In the genomic region with DNA sequence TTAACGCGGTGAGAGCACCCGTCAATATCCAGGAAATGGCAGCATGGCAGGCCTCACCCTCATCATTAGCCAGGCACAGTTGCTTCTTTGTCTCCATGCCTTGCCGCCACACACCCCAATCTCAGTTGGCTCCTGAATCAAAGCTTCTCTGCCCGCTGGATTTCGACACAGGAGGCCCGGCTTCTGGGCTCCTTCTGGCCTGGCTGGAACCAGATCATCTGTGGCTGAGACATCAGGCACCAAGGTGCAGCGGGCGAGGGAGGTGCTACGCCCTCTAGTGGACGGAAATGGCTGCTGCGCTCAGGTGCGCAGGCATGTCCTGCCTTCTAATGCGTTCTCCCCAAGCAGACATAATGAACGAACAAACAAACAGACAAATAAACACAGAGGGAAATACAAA, we compare ENCODE assay signal across 11 mouse cellular contexts.
A peak's percentile ranks its signal among the peaks of the same experiment; 100 is the strongest.
DNase-seq lines count a peak whose midpoint lies in the region; TF ChIP-seq lines count a peak whose summit lies in the region.
"Had no signal": no experiment of that assay in that cellular context is flagged by ENCODE, and none has a peak within 500 bp of the region (broad histone marks: within the 10 kb centered on the region; RNA-seq: fewer than 3 reads in every experiment).

No protein-coding gene starts in this region.

- in situ Hi-C loops in ES-E14 (cut with MboI; ENCODE audit: low sequenced_read_pairs in 2 of 2, unreplicated experiment in 2 of 2): loop anchor here in 1 of 2 experiments (10.0 kb wide), 1 partner anchor 98 kb away; a partner anchor contains a TSS

- no peak overlapping the region for H3K4me3 ChIP-seq in layer of hippocampus, adult 2 months
- no peak overlapping the region for H3K4me3 ChIP-seq in ES-E14 (ENCODE audit: insufficient read depth in 1 of 2, low read depth in 1 of 2, low read length in 2 of 2, poor library complexity in 1 of 2, severe bottlenecking in 1 of 2)
- H3K4me3 ChIP-seq: forebrain, embryonic 10.5 days; heart, embryonic 15.5 days; lung, embryonic 15.5 days; neural tube, embryonic 12.5 days had no signal

- no peak overlapping the region for H3K9ac ChIP-seq in ES-E14 (ENCODE audit: insufficient read depth, low read depth, low read length, poor library complexity, severe bottlenecking)
- H3K9ac ChIP-seq: heart, embryonic 15.5 days; lung, embryonic 15.5 days; neural tube, embryonic 12.5 days had no signal

- no peak for DNase-seq in layer of hippocampus, adult 2 months (ENCODE audit: low spot score in 2 of 2)
- no peak for DNase-seq in layer of hippocampus, adult 11-12 months (ENCODE audit: low spot score)
- peak; percentile 13 to 15 for DNase-seq in B cell, adult 2 months
- DNase-seq in ES-E14 (ENCODE audit: low read depth, low spot score): peak; percentile 66
- DNase-seq in fibroblast of lung, adult 2 months (ENCODE audit: low read depth): peak; percentile 90
- DNase-seq in T-cell, adult 2 months (ENCODE audit: low spot score): no peak
- DNase-seq in cerebellum, adult 11-12 months: no peak

- TF ChIP-seq CTCF in layer of hippocampus, adult 2 months (conservative IDR thresholded peaks at IDR 0.05): peak; percentile 75

- H3K4me1 ChIP-seq in ES-E14 (ENCODE audit: control insufficient read depth in 2 of 2, insufficient read depth in 2 of 2, low read length in 2 of 2, poor library complexity in 1 of 2): no peaks in the 10 kb centered on the region
- H3K4me1 ChIP-seq: heart, embryonic 15.5 days; lung, embryonic 15.5 days had no signal

- H3K36me3 ChIP-seq in ES-E14 (ENCODE audit: control insufficient read depth, insufficient read depth, low read length, poor library complexity, severe bottlenecking): no peaks in the 10 kb centered on the region
- H3K36me3 ChIP-seq: forebrain, embryonic 10.5 days; heart, embryonic 15.5 days; lung, embryonic 15.5 days; neural tube, embryonic 12.5 days had no signal

- no peaks in the 10 kb centered on the region for H3K9me3 ChIP-seq in ES-E14 (ENCODE audit: control insufficient read depth, insufficient read depth, low read depth, low read length)
- H3K9me3 ChIP-seq: heart, embryonic 15.5 days; lung, embryonic 15.5 days; neural tube, embryonic 12.5 days had no signal

- no peak overlapping the region for H3K27ac ChIP-seq in layer of hippocampus, adult 2 months
- H3K27ac ChIP-seq in ES-E14 (ENCODE audit: insufficient read depth, low read depth, low read length, poor library complexity, severe bottlenecking): no peak overlapping the region
- H3K27ac ChIP-seq: forebrain, embryonic 10.5 days; heart, embryonic 15.5 days; lung, embryonic 15.5 days; neural tube, embryonic 12.5 days had no signal

TF ChIP-seq in ES-E14, 5 proteins besides CTCF, POLR2A, EP300 and RAD21:
- TF ChIP-seq MAFK (IDR thresholded peaks at IDR 0.05; ENCODE audit: insufficient read depth, low read depth, low read length) (no peak), ZNF384 (IDR thresholded peaks at IDR 0.05; ENCODE audit: low read depth, low read length) (no peak), ZC3H11A (IDR thresholded peaks at IDR 0.05; ENCODE audit: borderline replicate concordance, low read depth, low read length) (no peak), HCFC1 (IDR thresholded peaks at IDR 0.05; ENCODE audit: borderline replicate concordance, insufficient read depth, low read length) (no peak), CHD2 (IDR thresholded peaks at IDR 0.05; ENCODE audit: low read depth, low read length) (no peak)

Comparison
In these comparisons a context has a peak if more than half of its experiments do, and no peak if none do; other contexts are left out.
1. DNase-seq: peak in B cell, adult 2 months (2 of 2), ES-E14 (single experiment) and fibroblast of lung, adult 2 months (single experiment); none in layer of hippocampus, adult 2 months (0 of 2), layer of hippocampus, adult 11-12 months (single experiment), T-cell, adult 2 months (single experiment) and cerebellum, adult 11-12 months (single experiment).